Mouse (Mus musculus): ENCODE measurements around the gene Scaper.

The Scaper gene

GRCm38 (mm10) chr9:55608701-55609531 lies 329.0 kb downstream of the Scaper start:
- no peak for DNase-seq (ENCODE audit: low spot score)

DNA sequence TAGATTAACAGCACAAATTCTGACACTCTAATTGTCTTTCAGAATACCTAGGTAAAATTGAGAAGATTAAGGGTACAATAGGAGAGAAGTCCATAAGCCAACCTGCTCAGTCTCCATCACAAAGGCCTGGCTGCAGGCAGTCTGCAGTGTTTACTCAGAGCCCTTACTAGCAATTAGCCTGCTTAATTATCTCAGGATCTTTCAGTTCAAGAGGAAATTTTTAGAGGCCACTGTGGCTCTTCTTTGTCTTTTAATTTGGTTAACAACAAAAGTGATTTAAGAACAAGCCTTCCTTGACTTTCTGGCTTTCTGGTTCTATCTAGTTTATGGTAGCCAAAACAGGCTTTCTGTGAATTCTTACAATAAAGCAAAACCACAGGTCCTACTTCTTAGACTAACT lies 339.3 kb downstream of the Scaper start:
- DNase-seq (ENCODE audit: low spot score), result no peak

DNA sequence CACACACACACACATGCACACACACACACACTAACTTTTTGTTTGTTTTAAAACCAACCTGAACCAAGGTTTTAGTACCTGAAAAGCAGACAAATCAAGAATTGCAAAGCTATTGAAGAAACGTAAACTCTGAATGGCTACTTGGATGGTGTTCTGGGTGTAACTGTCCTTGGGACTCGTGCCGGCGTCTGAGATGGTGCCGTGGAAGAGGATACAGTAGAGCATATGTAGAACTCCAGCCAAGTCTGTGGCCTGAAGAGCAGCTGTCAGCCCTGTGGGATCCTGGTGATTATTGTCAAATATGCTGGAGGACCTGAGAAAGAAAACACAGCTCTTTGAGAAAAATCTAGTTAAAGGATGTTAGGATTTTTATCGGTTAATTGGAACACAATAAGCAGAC lies 351.8 kb downstream of the Scaper start:
- no peak for DNase-seq (ENCODE audit: low spot score)

GRCm38 (mm10) chr9:55581414-55581813 lies 356.5 kb downstream of the Scaper start:
- DNase-seq (ENCODE audit: low spot score), result no peak

GRCm38 (mm10) chr9:55576571-55576970 lies 361.3 kb downstream of the Scaper start:
- DNase-seq (ENCODE audit: low spot score), result no peak

- DNase-seq (ENCODE audit: low spot score), result no peak
These were observed 366.8 kb downstream of the Scaper start for GRCm38 (mm10) chr9:55571071-55571470.

DNA sequence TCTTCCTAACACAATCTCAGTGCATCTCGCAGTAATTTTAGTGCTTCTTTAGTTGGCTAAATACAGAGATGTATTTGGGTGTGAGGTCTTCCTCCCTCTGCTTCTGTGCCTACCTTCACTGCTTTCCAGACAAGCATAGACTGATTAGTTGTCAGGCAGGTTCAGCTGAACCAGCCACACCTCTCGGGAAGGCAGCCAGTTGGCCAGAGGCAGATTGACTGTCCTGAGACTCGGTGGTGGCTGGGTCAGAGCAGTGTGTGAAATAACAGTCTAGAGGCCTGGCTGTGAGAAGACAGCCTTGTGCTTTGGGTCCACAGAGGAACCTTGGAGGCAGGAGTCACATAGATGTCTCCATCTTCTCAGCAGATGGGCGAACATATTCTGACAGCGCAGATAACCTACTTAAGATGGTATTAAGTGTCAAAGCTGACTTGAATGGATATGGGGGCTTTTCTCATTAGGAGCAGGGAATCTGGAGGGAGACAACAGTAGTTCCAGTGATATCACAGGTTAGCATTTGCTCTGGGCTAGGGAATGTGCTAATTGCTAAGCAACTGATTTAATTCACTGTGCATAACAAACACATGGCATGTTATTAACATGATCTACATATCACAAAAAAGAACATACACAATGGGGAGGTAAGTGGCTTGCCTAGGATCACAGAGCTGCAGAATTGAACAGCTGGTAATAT lies 369.3 kb downstream of the Scaper start:
- no peak for DNase-seq (ENCODE audit: low spot score)

GRCm38 (mm10) chr9:55560960-55561359 lies 377.0 kb downstream of the Scaper start:
- no peak for DNase-seq (ENCODE audit: low spot score)

- DNase-seq (ENCODE audit: low spot score), result no peak
These were observed 382.9 kb downstream of the Scaper start for GRCm38 (mm10) chr9:55554986-55555385.

- DNase-seq (ENCODE audit: low spot score), result no peak
These were observed 388.5 kb downstream of the Scaper start for GRCm38 (mm10) chr9:55549302-55549890.

DNA sequence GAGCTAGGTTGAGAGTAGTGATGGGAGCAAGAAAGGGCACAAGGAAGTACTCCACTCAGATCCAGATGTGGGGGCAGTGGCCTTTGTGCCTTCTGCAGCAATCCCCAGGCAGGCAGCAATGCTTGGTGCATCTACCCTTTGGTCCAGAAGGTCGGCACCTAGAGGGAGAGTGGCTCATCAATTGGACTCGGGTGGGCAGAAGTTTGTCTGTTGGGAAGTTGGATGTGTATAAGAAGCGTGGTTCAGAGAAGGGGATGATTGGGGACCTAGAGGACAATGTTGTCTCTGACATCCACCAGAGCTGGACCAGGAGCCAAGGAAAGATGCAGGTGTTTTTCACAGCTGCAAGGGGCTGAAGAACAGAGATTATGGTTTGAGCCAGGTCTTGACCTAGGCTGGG lies 389.0 kb downstream of the Scaper start:
- no peak for DNase-seq (ENCODE audit: low spot score)

- peak; percentile 6 for DNase-seq (ENCODE audit: low spot score)
These were observed 391.5 kb downstream of the Scaper start for GRCm38 (mm10) chr9:55546176-55547010.

- peak; percentile 9 for DNase-seq (ENCODE audit: low spot score)
These were observed 392.3 kb downstream of the Scaper start for GRCm38 (mm10) chr9:55545556-55546175.

DNA sequence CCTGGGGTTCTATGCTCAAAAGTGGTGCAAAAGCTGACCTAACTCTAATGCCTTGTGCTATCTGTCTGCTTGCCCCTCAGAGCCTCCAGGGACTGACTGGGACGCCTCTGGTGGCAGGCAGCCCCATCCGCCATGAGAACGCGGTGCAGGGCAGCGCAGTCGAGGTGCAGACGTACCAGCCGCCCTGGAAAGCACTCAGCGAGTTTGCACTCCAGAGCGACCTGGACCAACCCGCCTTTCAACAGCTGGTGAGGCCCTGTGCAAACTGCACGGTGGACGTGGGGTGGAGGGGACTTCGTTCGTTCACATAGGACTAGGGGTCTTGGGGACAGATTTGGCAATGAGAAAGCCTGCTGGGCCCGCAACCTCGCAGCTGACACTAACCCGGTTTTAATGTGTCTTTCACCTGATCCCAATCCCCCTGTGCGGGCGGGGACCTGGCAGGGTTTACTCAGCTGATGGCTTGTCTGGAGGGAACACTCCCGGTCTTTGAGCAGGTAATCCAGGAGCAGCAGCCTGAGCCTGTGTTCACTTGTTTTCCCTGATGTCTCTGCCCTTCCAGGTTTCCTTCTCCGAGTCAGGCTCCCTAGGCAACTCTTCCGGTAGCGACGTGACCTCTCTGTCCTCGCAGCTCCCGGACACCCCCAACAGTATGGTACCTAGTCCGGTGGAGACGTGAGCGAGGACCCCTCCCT lies 392.9 kb downstream of the Scaper start:
- DNase-seq (ENCODE audit: low spot score), result peak; percentile 44

DNA sequence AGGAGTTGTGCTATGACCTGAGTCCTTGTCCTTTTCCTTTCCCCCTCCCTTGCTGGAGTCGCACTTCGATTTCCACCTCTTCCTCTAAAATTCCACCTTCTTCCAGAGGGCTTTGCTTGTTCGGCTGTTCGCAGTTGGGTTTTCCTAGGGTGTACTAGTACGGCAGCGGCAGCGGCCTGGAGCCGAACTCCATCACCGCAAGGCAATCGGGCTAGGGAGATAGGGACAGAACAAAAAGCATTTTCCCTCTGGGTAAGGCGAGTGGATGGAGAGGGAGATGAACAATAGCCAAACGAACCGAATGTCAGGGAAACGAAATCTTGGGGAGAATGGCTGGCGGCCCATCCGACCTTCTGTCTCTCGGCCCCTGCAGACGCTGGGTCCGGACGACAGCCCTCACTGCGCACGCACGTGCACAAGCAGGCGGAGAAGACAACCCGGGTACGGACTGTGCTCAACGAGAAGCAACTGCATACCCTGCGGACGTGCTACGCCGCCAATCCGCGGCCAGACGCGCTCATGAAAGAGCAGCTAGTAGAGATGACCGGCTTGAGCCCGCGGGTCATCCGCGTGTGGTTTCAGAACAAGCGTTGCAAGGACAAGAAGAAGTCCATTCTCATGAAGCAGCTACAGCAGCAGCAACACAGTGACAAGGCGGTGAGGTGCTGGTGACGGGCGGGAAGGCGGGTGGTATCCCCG lies 394.1 kb downstream of the Scaper start:
- peak; percentile 35 for DNase-seq (ENCODE audit: low spot score)

DNA sequence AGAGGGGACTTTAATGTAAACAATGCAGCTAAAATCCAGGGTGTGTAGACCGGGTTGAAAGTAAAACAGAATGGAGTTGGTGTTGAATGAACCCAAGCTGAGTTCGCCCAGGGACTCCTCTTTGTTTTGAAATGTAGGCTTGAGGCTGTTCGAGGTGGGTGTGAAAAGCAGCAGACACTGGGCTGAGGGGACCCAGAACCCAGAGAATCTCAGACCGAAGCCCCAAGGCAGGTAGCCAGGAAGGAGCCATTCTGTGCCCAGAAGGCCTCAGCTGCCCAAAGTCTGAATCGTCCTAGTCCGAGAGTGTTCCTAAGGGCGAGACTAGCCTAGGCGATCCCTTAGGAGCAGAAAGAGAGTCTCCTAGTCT lies 394.6 kb downstream of the Scaper start:
- no peak for DNase-seq (ENCODE audit: low spot score)

GRCm38 (mm10) chr9:55542366-55543325 lies 395.3 kb downstream of the Scaper start:
- DNase-seq (ENCODE audit: low spot score), result no peak

DNA sequence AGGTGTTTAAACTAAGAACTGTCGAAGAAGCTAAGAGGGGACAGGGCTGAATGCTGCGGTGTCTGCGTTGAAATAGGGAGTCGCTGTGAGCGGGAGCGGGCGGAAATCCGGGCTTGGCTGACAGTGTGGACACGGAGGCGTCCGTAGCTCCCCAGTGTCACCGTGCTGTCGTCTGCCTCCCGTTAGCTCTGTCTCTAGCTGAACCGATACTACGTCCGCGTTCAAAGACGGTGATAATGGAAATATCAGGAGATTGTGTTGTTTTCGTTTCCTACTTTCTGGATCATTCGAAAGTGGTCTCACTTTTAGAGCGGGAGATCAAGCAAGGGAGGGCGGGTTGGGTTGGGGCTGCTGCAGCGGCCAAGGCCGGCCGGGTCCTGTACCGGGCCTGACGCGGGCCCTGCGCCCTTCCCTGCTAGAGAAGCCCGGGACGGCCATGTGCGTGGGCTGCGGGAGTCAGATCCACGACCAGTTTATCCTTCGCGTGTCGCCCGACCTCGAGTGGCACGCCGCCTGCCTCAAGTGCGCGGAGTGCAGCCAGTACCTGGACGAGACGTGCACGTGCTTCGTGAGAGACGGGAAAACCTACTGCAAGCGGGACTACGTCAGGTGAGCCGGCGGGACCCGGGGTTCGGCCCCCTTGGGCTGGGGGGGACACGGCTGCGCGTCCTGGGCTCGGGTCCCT lies 396.1 kb downstream of the Scaper start:
- peak; percentile 27 for DNase-seq (ENCODE audit: low spot score)

DNA sequence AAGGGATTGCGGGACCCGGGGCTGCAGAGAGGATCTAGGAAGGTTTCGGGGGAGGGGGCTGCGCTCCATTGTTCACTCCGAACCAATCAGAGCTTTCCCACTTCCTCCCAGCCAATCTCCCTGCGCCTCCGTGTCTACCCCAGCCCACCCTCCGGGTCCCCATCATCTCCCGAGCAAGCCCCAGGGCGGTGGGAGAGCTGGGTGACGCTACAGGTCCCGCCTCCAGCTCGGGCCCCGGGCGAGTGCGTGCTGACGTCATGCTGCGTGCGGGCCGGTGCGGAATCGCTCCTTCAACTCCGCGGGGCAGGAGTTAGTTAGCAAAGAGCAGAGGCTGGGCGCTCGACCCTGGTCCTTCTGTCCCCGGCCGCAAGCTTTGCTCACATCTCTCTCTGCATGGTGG lies 397.0 kb downstream of the Scaper start:
- peak; percentile 18 for DNase-seq (ENCODE audit: low spot score)
